Mouse (Mus musculus) lung, adult 2 months (tissue): ENCODE data around the gene Ccdc162.

Source experiments
- CTCF ChIP-seq: fragments of 200-500 bp; IDR thresholded peaks from 2 replicates; pipeline ENCODE4 v1.5.1; 2011; ENCODE audit warnings: mild to moderate bottlenecking, low read length, control low read depth; ENCODE audit not compliant: insufficient read depth
- POLR2A ChIP-seq: fragments of 200-500 bp; IDR thresholded peaks from 2 replicates; pipeline ENCODE4 v1.6.1; 2011; ENCODE audit warnings: low read depth, mild to moderate bottlenecking, control low read depth, low read length, borderline replicate concordance; ENCODE audit errors: extremely low read depth

DNA sequence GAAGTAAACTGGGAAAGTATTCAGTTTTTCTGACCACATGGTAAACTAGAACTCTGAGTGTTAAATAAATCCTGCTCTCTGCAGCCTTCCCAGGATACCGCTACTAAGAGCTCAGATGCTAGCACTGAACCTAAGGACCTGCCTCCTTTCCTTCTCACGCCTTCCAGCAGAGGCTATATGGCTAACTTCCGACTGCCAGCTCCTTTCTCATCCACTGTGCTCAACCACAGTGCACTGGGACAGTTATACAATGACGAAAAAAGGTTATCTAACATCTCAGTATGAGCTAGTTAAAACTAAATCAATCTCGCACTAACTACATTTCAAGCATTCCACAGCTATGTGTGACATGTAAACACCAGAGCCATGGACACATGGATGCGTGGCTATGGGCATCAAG lies 41.2 kb downstream of the Ccdc162 start:
- TF ChIP-seq POLR2A, result no peak
- TF ChIP-seq CTCF, result no peak
